Mouse (Mus musculus): ENCODE measurements around the gene Cbarp. TPM values are rescaled to one million over a fixed set of nuclear protein-coding genes. Genes with fewer than 3 reads are reported as not detected.

The Cbarp gene
- total and polyA plus RNA-seq, 3 experiments: 5.5 to 74.4 (median 66.6) TPM

DNA sequence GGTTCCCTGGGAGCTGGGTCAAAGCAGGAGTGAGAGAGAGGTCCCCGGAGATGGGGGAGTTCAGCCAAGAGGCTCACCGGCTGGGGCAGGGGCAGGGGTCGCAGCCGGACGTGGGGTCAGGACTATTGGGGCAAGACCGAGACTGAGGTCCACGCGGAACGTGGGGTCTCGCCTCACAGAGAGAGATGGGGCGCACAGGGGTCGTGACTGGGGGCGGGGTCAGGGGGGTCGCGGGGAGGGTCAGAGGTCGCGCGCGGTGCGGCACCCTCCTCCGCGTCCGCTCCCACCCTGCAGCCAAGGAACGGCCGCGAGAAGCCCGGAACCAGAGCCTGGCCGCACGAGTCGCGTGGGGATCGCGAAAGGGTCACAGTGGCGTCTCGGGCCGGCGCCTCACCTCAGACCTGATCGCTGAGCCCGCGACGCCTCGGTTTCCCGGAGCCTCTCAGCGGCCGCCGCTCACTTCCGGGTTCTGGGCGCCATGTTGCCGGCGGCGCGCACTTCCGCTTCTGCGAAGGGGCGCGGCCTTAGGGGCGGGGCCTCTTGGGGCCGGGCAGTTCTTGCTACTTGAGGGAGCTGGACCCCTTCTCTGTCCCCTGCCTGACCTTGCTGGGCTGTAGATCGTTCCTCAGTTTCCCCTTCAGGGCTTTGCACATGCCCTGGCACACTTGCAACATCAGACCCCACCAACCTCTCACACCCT, 38.3 kb downstream of the Cbarp start:
- peak; percentile 67; the same call in 1 of the 2 replicates for ATAC-seq (ENCODE audit: extremely low read depth, insufficient number of reproducible peaks, low FRiP score, poor library complexity, severe bottlenecking)
- Histone ChIP-seq H3K4me3 (ENCODE audit: low read depth, low read length) (peak overlapping the region; percentile 94), H3K36me3 (replicated peaks) (peaks cover 34% of the 10 kb centered on the region), H3K27me3 (ENCODE audit: insufficient read depth, low read length) (no peaks in the 10 kb centered on the region), H3K9me3 (replicated peaks) (no peaks in the 10 kb centered on the region), H3K4me1 (ENCODE audit: insufficient read depth, low read depth, low read length) (peaks cover 79% of the 10 kb centered on the region)
- peak; percentile 70 for DNase-seq (ENCODE audit: low spot score)
- no peak for TF ChIP-seq GATA1 (IDR thresholded peaks at IDR 0.05; ENCODE audit: borderline replicate concordance, low read length)
- TF ChIP-seq CTCF (IDR thresholded peaks at IDR 0.05; ENCODE audit: low read depth, low read length): no peak
- no peak for TF ChIP-seq TAL1 (conservative IDR thresholded peaks at IDR 0.05; ENCODE audit: low read depth, low read length)
- no peak for TF ChIP-seq GATA2 (IDR thresholded peaks at IDR 0.05; ENCODE audit: borderline replicate concordance, low read depth, low read length)
- no peak for TF ChIP-seq POLR2AphosphoS5 (IDR thresholded peaks at IDR 0.05; ENCODE audit: insufficient replicate concordance, low read depth, low read length)

DNA sequence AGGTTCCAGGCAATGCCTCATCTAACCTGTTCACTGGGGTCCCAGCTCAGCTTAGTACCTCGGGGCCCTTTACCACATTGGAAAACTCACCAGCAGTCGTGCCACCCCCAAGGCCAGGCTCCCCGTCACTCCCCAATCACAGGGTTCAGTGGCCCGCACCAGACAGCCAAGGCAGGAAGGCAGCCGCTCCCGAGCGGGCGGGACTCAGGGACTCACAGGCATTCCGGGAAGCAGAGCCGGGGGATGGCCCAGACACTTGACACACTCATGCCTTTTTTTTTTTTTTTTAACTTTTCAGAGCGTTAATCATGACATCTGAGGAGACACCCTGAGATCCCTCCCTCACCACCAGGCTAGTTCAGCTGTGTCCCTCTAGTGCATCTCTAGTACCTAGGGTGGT, 39.7 kb downstream of the Cbarp start:
- Histone ChIP-seq H3K4me1 (ENCODE audit: insufficient read depth, low read depth, low read length) (peaks cover 87% of the 10 kb centered on the region), H3K9me3 (replicated peaks) (no peaks in the 10 kb centered on the region), H3K4me3 (ENCODE audit: low read depth, low read length) (peak overlapping the region; percentile 94; the same call in 1 of the 2 replicates), H3K27me3 (ENCODE audit: insufficient read depth, low read length) (no peaks in the 10 kb centered on the region), H3K36me3 (replicated peaks) (peaks cover 46% of the 10 kb centered on the region)
- TF ChIP-seq GATA2 (IDR thresholded peaks at IDR 0.05; ENCODE audit: borderline replicate concordance, low read depth, low read length) (no peak), POLR2AphosphoS5 (IDR thresholded peaks at IDR 0.05; ENCODE audit: insufficient replicate concordance, low read depth, low read length) (no peak), GATA1 (IDR thresholded peaks at IDR 0.05; ENCODE audit: borderline replicate concordance, low read length) (no peak), TAL1 (conservative IDR thresholded peaks at IDR 0.05; ENCODE audit: low read depth, low read length) (no peak), CTCF (IDR thresholded peaks at IDR 0.05; ENCODE audit: low read depth, low read length) (no peak)
- DNase-seq (ENCODE audit: low spot score) (no peak), ATAC-seq (ENCODE audit: extremely low read depth, insufficient number of reproducible peaks, low FRiP score, poor library complexity, severe bottlenecking) (no peak)

DNA sequence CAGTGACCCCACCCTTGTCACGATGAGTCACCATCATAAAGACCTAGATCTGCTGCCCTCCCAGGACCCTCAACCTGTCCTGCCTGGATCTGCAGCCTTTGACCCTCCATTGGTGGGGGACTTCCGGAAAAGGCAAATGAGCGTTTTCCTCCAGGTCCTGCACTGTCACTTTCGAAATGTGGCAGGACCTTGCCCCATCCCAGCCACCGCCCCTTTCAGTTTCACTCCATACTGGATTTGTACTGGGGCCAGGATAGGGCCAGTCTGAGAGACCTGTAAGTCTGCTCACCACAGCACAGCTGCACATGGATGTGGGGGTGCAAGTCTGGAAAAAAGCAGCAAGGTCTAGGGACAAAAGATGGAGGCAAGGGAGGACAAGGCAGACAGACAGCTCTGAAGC, 42.0 kb downstream of the Cbarp start:
- no peaks in the 10 kb centered on the region for H3K9me3 ChIP-seq (replicated peaks)
- peaks cover 85% of the 10 kb centered on the region for H3K4me1 ChIP-seq (ENCODE audit: insufficient read depth, low read depth, low read length)
- TF ChIP-seq CTCF (IDR thresholded peaks at IDR 0.05; ENCODE audit: low read depth, low read length) (no peak), GATA1 (IDR thresholded peaks at IDR 0.05; ENCODE audit: borderline replicate concordance, low read length) (no peak), TAL1 (conservative IDR thresholded peaks at IDR 0.05; ENCODE audit: low read depth, low read length) (no peak), GATA2 (IDR thresholded peaks at IDR 0.05; ENCODE audit: borderline replicate concordance, low read depth, low read length) (no peak), POLR2AphosphoS5 (IDR thresholded peaks at IDR 0.05; ENCODE audit: insufficient replicate concordance, low read depth, low read length) (no peak)
- DNase-seq (ENCODE audit: low spot score) (no peak), ATAC-seq (ENCODE audit: extremely low read depth, insufficient number of reproducible peaks, low FRiP score, poor library complexity, severe bottlenecking) (no peak)
- H3K27me3 ChIP-seq (ENCODE audit: insufficient read depth, low read length): no peaks in the 10 kb centered on the region
- H3K4me3 ChIP-seq (ENCODE audit: low read depth, low read length): no peak overlapping the region
- peaks cover 69% of the 10 kb centered on the region for H3K36me3 ChIP-seq (replicated peaks)

DNA sequence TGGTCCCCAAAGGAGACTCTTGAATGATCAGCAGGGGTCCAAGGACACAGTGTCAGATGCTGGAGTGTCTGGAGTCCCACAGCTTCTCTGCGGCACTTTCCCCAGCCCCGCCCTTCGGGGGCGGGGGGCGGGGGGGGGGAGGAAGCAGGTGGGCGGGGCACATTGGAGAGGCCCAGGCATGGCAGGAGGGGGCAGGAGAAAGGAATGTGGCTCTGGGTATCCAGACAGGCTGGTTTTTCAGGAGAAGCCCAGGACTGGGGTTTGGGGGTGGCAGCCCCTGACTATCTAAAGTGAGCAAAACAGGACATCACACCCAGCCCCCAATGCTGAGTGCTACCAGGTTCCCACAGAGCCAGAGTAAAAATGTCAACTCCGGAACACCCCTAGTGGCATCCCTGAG, 43.4 kb downstream of the Cbarp start:
- no peak for DNase-seq (ENCODE audit: low spot score)
- ATAC-seq (ENCODE audit: extremely low read depth, insufficient number of reproducible peaks, low FRiP score, poor library complexity, severe bottlenecking): no peak
- TF ChIP-seq POLR2AphosphoS5 (IDR thresholded peaks at IDR 0.05; ENCODE audit: insufficient replicate concordance, low read depth, low read length) (no peak), TAL1 (conservative IDR thresholded peaks at IDR 0.05; ENCODE audit: low read depth, low read length) (no peak), GATA1 (IDR thresholded peaks at IDR 0.05; ENCODE audit: borderline replicate concordance, low read length) (no peak), CTCF (IDR thresholded peaks at IDR 0.05; ENCODE audit: low read depth, low read length) (no peak), GATA2 (IDR thresholded peaks at IDR 0.05; ENCODE audit: borderline replicate concordance, low read depth, low read length) (no peak)
- Histone ChIP-seq H3K36me3 (replicated peaks) (peaks cover 82% of the 10 kb centered on the region), H3K4me1 (ENCODE audit: insufficient read depth, low read depth, low read length) (peaks cover 87% of the 10 kb centered on the region), H3K27me3 (ENCODE audit: insufficient read depth, low read length) (no peaks in the 10 kb centered on the region), H3K9me3 (replicated peaks) (no peaks in the 10 kb centered on the region), H3K4me3 (ENCODE audit: low read depth, low read length) (peak overlapping the region; percentile 8; the same call in 1 of the 2 replicates)

DNA sequence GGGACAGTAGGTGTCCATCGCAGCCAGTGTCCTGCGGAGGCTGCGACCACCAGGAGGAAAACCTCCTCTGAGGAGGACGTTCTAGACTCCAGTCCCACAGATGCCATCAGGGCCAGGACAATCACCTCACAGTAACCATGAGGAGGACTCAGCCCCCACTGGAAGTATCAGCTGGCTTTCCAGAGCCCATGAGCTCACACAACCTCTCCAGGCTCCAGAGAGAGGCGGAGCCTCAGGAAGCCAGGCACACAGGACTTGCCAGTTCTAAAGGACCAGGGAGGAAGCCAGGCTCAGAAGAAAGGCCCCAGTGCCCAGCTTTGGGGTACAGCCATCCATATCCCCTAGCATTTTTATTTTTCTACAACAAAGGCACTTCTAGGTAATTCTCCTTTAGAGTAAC, 45.1 kb downstream of the Cbarp start:
- H3K4me1 ChIP-seq (ENCODE audit: insufficient read depth, low read depth, low read length): peaks cover 73% of the 10 kb centered on the region
- no peaks in the 10 kb centered on the region for H3K9me3 ChIP-seq (replicated peaks)
- H3K27me3 ChIP-seq (ENCODE audit: insufficient read depth, low read length): no peaks in the 10 kb centered on the region
- DNase-seq (ENCODE audit: low spot score): no peak
- no peak for TF ChIP-seq GATA2 (IDR thresholded peaks at IDR 0.05; ENCODE audit: borderline replicate concordance, low read depth, low read length)
- TF ChIP-seq CTCF (IDR thresholded peaks at IDR 0.05; ENCODE audit: low read depth, low read length): no peak
- peaks cover 92% of the 10 kb centered on the region for H3K36me3 ChIP-seq (replicated peaks)
- H3K4me3 ChIP-seq (ENCODE audit: low read depth, low read length): no peak overlapping the region
- no peak for ATAC-seq (ENCODE audit: extremely low read depth, insufficient number of reproducible peaks, low FRiP score, poor library complexity, severe bottlenecking)

DNA sequence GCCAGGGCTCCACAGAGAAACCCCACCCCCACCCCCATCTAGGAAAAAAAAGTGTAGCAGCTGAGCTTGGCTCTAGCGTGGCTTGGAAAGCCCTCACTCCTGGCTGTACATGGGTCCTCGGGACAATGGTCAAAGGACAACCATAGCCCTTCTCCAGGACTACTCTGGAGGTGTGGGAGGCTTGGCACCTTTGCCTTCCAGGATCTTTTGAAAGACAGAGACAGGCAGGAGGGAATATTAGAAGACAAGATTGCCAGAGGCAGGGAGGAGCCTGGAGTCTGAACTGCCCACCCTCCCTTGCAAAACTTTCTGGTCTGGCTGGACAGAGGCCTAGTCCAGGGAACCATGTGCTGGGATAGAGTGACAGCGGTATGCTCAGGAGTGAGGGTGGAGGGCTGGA, 46.0 kb downstream of the Cbarp start:
- no peak for ATAC-seq (ENCODE audit: extremely low read depth, insufficient number of reproducible peaks, low FRiP score, poor library complexity, severe bottlenecking)
- H3K27me3 ChIP-seq (ENCODE audit: insufficient read depth, low read length): no peaks in the 10 kb centered on the region
- peaks cover 92% of the 10 kb centered on the region for H3K36me3 ChIP-seq (replicated peaks)
- peaks cover 70% of the 10 kb centered on the region for H3K4me1 ChIP-seq (ENCODE audit: insufficient read depth, low read depth, low read length)
- H3K4me3 ChIP-seq (ENCODE audit: low read depth, low read length): no peak overlapping the region
- no peak for DNase-seq (ENCODE audit: low spot score)
- H3K9me3 ChIP-seq (replicated peaks): no peaks in the 10 kb centered on the region
- TF ChIP-seq CTCF (IDR thresholded peaks at IDR 0.05; ENCODE audit: low read depth, low read length) (no peak), GATA1 (IDR thresholded peaks at IDR 0.05; ENCODE audit: borderline replicate concordance, low read length) (no peak), POLR2AphosphoS5 (IDR thresholded peaks at IDR 0.05; ENCODE audit: insufficient replicate concordance, low read depth, low read length) (no peak), TAL1 (conservative IDR thresholded peaks at IDR 0.05; ENCODE audit: low read depth, low read length) (no peak), GATA2 (IDR thresholded peaks at IDR 0.05; ENCODE audit: borderline replicate concordance, low read depth, low read length) (no peak)

Measured in G1E (cell line).